Mouse (Mus musculus) thymus, adult 2 months (tissue): ENCODE measurements around the gene Tmem182.

Experiments
- CTCF ChIP-seq: fragments of 200-500 bp; IDR thresholded peaks from 2 replicates; pipeline ENCODE4 v1.5.1; 2012; ENCODE audit warnings: mild to moderate bottlenecking, control low read depth, low read length, moderate library complexity, borderline replicate concordance; ENCODE audit not compliant: control insufficient read depth, poor library complexity, insufficient read depth; ENCODE audit errors: extremely low read depth
- POLR2A ChIP-seq: fragments of 200-500 bp; IDR thresholded peaks from 2 replicates; pipeline ENCODE4 v1.6.1; 2012; ENCODE audit warnings: mild to moderate bottlenecking, low read length, control low read depth, moderate library complexity; ENCODE audit not compliant: control insufficient read depth, poor library complexity, insufficient read depth; ENCODE audit errors: extremely low read depth

- TF ChIP-seq CTCF = no peak
- no peak for TF ChIP-seq POLR2A
Measured at GRCm38 (mm10) chr1:40903712-40904111, 98.3 kb downstream of the Tmem182 start.
